Mouse (Mus musculus) lung, adult 2 months (tissue): Measurements from ENCODE around the gene Sult6b2.

ENCODE experiments used
- CTCF ChIP-seq: fragments of 200-500 bp; IDR thresholded peaks from 2 replicates; pipeline ENCODE4 v1.5.1; 2011; ENCODE audit warnings: mild to moderate bottlenecking, low read length, control low read depth; ENCODE audit not compliant: insufficient read depth
- POLR2A ChIP-seq: fragments of 200-500 bp; IDR thresholded peaks from 2 replicates; pipeline ENCODE4 v1.6.1; 2011; ENCODE audit warnings: low read depth, mild to moderate bottlenecking, control low read depth, low read length, borderline replicate concordance; ENCODE audit errors: extremely low read depth

GRCm38 (mm10) chr6:142757334-142757965 is 46.9 kb downstream of the Sult6b2 start:
- TF ChIP-seq CTCF (no peak), POLR2A (no peak)
